Mouse (Mus musculus) adrenal gland, postnatal 0 days (tissue): ENCODE measurements around the gene Zdhhc19. TPM values are rescaled to one million over a fixed set of nuclear protein-coding genes. Genes with fewer than 3 reads are reported as not detected.

ENCODE experiments used
- polyA plus RNA-seq: library from polyadenylated mRNA; unstranded; fragments of >200 nt; fragmentation: Nextera tagmentation; extraction: Ambion mirVana; gene quantifications from 2 replicates; pipeline ENCODE4 v1.2.1, GENCODE M21; 2015

Gene Zdhhc19
- not detected in 2 replicates for polyA plus RNA-seq

GRCm38 (mm10) chr16:32495965-32496364 lies at the start of gene Zdhhc19:
Gene Zdhhc19, plus strand, starts transcription at chr16:32496265.

GRCm38 (mm10) chr16:32487234-32488111 lies 8.6 kb upstream of the Zdhhc19 start, which contains the start of gene Slc51a:
Gene Slc51a, minus strand, starts transcription at chr16:32487879.

GRCm38 (mm10) chr16:32608712-32609400 lies 112.8 kb downstream of the Zdhhc19 start, which contains the start of gene Tfrc:
Gene Tfrc, plus strand, starts transcription at chr16:32608920.

Other genes with a start within 250 kb of the Zdhhc19 start
- 8.3 and 9.9 TPM in 2 replicates for gene Fbxo45, start 249.1 kb upstream of the Zdhhc19 start, polyA plus RNA-seq
- 17.3 and 26.3 TPM in 2 replicates for gene Wdr53, start 249.0 kb upstream of the Zdhhc19 start, polyA plus RNA-seq
- not detected in 2 replicates for gene Smco1, start 224.8 kb upstream of the Zdhhc19 start, polyA plus RNA-seq
- 13.7 and 21.8 TPM in 2 replicates for gene Rnf168, start 218.8 kb upstream of the Zdhhc19 start, polyA plus RNA-seq
- gene Ubxn7, start 164.0 kb upstream of the Zdhhc19 start, polyA plus RNA-seq, result 11.0 and 16.7 TPM in 2 replicates
- not detected in 2 replicates for gene Tm4sf19, start 95.8 kb upstream of the Zdhhc19 start, polyA plus RNA-seq
- gene Tctex1d2, start 76.6 kb upstream of the Zdhhc19 start, polyA plus RNA-seq, result 44.8 and 69.6 TPM in 2 replicates
- gene Pcyt1a, start 65.3 kb upstream of the Zdhhc19 start, polyA plus RNA-seq, result 18.5 and 26.5 TPM in 2 replicates
- gene Slc51a, start 8.4 kb upstream of the Zdhhc19 start, polyA plus RNA-seq, result 1.3 and 1.7 TPM in 2 replicates
- gene Tfrc, start 112.7 kb downstream of the Zdhhc19 start, polyA plus RNA-seq, result 10.1 and 17.2 TPM in 2 replicates
- 6.7 and 7.7 TPM in 2 replicates for gene Tnk2, start 147.6 kb downstream of the Zdhhc19 start, polyA plus RNA-seq
- gene Muc4, start 239.6 kb downstream of the Zdhhc19 start, polyA plus RNA-seq, result 0.17 TPM in 1 of 2 replicates, not detected in the other